Mouse (Mus musculus): ENCODE measurements around the gene Slc16a14. TPM values are rescaled to one million over a fixed set of nuclear protein-coding genes. Genes with fewer than 3 reads are reported as not detected.
"Not testable (repeated sequence)": the region's sequence is repeated elsewhere in the genome, so short reads cannot be mapped to it uniquely, and the experiment has no call there.

The Slc16a14 gene
- total RNA-seq (2022), result 10 to 100 TPM in 2 of 4 experiments, 1 to 10 TPM in 2; 3.8 to 19.2 (median 11.4) TPM

DNA sequence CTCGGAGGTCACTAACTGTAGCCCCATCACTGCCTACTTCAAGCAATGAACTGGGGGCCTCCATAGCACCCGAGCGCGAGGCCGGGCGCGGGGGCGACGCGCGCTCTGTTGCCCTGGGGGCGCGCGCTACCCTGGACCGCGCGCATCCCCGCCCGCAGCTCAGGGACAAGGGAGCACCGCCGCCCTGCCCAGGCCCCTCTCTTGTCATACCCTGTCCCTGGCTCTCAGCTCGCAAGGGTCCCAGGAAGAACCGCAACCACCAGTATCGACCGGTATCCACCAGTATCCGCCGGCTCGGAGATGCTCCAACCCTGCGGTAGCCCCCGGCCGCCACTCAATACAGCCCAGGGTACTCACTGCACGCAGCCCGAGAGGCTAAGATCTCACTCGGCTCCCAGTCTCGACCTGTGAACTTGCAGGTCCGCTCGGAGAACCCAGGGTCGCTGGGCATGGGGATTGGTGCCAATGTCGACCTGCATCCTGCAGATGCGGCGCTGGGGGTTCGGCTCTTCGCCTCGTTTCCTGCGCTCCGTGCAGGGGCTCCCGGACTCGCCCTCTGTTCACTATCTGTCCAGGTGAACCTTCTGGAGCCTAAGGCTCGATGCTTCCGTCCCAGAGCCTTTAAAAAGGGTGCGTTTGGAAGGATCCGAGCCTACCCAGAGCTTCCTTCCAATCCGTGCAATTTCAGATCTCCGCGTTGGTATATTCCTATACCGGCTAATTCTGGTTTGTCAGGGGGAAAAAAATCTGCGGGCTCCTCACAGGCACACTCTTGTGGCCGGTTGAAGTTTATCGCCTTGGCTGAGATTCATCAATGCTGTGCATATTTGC, at the start of gene Slc16a14:
Gene Slc16a14 (minus strand): TSS at position 632 of the 831 bp plus-strand sequence.
- DNase-seq, result no peak

DNA sequence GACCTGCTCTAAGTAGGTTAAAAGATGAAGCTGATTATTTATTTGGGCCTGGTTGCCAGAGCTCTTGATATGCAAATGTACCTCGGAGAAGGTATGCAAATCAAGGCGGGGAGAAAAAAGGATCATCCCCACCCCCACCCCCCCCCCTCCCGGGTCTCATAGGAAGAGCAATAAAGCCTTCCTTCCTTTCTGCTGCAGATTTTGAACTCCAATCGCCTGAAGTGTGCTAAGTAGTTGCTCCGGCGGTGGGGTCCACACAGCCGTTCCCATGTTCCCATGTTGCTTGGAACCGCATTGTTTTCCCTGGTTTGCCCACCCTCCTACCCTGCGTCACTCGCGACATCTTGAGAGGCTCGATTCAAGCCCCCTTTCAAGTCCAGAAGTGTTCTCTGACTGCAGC, 26.8 kb upstream of the Slc16a14 start:
- DNase-seq, result not testable (repeated sequence)

DNA sequence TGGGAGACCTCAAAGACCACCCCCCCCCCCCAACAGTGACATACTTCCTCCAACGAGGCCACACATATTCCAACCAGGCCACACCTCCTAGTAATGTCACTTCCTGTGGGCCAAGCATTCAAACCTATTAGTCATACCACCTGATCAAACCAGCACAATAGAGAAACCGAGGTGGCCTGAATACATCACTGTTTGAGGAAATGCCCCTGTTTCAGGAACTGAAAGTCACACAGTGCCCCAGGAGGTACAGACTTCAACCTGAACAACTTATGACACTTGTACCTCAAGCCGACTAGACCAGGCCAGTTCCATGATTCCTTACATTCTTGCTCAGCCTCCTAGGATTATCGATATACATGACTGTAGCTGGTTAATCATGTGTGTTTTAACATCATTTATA, 22.8 kb upstream of the Slc16a14 start:
- not testable (repeated sequence) for DNase-seq

DNA sequence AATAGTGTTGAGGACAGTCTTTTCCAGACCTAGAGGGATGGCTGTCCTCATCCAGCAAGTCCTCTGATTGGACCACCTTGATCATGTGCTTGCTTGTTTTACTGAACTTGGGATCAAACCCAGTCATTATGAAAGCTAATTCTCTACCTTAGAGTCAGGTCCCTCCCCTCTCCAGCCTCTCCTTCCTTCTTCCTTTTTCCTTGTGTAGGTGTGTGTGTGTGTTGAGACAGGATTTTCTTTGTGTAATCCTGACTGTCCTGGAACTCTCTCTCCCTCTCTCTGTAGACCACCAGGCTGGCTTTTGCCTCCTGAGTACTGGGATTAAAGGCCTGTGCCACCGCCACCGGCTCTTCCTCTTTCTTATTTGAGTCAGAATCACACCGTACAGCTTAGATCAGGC, 21.8 kb upstream of the Slc16a14 start:
- DNase-seq, result not testable (repeated sequence)

DNA sequence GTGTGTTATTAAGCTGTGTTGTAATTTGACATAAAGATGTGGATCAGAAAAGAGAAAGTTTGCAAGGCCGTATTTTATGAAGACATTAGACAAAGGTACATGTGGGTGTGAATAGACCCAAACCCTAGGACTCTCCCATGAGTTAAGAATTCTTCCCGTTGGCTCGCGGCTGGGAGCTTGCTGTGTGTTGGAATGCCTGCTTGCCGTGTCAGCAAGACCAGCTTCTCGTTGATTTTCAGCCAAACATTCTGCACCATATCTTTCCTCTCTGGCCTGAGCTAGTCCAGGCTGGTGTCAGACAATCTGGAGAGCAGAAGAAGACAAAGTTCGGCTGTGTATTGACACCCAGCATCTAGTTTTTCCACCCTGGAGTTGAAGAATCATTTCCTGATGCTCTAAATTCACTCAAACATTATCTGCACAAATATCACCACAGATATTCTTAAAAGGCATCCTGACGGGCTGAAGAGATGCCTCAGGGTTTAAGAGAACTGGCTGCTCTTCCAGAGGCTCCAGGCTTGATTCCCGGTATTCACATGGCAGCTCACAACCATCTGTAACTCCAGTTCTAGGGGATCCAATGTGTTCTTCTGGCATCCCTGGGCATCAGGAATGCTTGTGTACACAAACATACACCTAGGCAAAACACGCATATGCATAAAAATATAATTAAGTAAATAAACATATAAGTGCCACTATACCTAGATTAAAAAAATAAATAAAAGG, 17.7 kb upstream of the Slc16a14 start:
- no peak for DNase-seq

DNA sequence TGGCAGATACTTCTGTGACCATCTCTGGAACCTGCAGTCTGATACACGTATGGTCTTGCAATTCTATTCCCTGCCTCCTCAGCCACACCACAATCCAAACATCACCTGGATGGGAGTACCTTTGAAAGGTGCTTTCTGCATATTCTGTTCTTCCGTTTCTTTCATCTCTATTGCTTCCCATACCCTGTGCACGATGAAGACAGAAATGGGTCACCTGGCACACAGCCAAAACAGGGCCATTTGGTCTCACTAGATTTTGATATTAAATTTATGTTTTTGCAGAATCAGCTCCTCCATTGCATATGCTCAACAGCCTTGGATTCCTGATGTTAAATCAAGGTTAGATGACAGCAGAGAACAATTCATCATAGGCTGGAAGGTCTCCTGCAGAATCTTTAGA, 16.6 kb upstream of the Slc16a14 start:
- DNase-seq, result peak; percentile 72

DNA sequence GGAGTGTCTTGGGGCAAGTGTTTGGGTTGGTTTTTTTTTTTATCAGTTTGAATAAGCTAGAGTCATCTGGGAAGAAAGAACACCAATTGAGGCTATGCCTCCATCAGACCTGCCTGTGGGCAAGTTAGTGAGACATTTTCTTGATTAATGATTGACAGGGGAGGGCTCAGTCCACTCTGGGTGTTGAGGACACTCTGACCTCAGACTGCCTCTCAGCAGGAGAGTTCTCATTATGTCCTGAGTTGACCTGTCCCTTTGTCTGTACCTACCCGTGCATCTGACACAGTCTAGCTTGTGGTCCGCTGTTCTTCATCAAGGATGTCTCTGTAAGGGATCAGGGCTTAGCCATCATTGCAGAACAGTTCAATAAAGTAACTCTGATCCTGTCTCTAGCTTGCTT, 12.5 kb upstream of the Slc16a14 start:
- no peak for DNase-seq

DNA sequence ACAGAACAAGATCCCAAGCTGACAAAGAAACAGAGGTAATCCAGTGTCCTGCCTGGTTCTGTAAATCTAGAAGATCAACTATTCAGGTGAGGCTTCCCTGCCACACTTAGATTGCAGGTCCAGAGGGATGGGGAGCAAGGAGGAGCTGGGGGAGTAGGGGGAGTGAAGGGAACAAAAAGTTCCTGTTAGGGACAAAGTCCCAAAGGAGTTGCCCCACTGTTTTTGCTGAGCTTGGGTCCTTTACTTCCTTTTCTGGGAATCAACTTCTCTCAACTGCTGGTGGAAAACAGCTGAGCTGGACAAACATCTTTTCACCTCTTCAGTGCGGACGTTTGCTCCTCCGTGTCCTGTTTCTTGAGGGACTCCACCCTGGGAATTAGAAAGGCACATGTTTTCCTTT, 11.0 kb upstream of the Slc16a14 start:
- no peak for DNase-seq

DNA sequence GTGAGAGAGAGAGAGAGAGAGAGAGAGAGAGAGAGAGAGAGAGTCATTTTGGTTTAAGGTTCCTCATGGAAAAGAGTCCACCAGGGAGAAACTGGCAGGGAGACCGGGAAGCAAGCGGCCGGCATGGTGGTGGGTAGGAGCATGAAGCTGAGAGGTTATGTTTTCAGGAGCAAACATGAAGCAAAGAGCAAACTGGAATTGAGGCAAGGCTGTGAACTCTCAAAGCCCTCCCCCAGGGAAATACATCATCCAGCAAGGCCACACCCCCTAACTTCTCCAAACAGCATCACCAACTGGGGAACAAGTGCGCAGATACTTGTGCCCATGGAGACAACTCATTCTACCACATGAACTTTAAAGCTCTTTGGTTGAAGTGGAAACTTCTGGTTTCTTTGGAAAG, 8.6 kb upstream of the Slc16a14 start:
- DNase-seq, result no peak

DNA sequence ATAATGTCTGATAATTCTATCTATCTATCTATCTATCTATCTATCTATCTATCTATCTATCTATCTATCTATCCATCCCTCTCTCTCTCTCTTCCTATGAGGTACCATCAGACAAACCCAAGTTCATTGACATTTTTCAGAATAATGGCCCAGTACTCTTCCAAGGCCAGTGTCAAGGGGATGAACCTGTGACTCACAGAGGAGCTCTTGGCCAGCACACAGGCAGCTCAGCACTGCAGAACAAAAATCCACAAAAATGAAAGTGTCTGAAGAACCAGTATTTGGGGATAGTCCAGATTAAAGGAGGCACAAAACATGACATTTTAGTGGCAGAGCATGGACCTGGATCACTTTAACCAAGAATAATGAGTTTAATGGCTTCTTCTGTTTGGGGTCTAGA, 7.7 kb upstream of the Slc16a14 start:
- DNase-seq, result peak; percentile 62

DNA sequence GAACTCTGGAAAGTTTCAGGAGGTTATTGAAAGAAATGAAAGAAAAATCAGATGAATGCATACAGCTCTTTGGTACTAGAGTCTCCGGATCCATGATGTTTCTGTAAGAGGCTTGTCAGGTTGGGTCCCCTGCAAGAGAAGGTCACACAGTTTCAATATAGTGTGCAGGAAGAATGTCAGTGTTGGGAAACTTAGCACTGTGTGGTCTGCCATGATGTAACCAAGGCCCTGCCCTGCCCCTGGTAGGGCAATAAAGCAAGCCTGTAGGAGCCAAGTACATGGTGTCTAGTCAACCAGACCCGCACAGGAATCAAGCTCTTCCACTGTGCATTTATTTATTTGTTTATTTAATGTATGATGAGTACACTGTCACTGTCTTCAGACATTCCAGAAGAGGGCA, 5.4 kb upstream of the Slc16a14 start:
- no peak for DNase-seq

DNA sequence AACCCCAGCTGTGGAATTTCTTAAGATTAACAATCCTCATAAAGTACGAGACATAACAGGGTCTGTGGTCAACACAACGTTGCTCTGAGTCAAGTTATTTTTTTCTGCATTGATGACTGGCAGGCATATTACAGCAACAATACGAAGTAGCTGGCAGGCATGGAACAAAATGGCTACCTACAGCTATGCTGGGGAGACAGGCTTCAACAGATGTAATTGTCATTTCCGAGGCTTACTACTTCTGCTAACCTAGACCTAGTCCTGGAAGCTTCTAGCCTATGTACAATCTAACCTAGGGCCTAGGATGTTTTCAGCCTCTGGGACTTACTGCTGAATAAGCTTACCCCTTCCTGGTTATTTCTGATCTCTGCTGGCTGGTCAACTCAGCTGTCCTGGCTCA, 4.5 kb upstream of the Slc16a14 start:
- no peak for DNase-seq

DNA sequence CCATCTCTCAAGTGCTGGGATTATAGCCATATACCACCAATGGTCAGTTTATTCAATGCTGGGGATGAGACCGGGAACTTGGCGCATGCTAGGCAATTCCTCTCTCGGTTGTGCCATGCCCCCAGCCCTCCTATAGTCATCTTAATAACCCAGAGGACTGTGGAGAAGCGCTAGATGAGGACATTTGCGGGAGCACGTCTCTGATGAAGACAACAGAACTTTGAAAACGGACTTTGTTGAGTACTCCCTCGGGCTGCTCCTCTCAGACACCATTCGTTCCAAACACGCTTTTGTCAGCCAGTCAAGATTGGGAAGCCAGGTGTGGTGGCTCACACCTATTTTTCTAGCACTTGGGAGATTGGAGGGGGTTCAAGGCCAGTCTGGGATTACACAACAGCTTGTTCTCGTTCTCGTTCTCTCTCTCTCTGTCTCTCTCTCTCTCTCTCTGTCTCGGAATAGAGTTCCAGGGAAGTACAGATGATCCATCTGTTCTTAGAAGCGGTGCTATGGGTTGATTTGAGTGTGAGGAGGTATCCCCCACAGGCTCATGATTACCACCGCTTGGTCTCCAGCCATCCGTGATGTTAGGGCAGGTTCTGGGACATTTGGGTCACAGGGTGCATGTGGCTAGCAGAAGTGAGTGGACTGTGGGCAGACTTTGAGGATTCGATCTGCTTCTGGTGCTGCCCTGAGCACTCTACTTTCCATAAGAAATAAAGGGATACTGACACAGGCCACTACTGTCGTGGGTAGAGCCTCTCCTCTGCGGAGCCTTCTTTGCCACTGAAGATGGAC, 2.0 kb upstream of the Slc16a14 start:
- no peak for DNase-seq

DNA sequence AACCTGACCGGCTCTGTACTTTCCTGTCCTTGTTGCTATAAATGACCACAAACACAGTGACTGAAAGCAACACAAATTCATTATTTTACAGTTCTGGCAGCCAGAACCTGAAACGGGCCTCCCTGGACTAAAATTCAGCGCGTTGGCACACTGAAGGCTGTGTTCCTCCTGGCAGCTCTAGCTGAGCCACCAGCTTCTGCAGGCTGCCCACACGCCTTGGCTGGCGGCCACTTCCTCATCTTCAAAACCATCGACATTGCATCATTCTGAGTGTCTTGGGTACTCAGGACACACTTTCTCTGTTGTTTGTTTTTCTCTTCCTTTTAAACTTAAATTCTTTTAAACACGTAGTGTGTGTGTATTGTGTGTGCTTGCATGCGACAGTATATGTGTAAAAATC, 734 bp upstream of the Slc16a14 start:
- peak; percentile 64 for DNase-seq

DNA sequence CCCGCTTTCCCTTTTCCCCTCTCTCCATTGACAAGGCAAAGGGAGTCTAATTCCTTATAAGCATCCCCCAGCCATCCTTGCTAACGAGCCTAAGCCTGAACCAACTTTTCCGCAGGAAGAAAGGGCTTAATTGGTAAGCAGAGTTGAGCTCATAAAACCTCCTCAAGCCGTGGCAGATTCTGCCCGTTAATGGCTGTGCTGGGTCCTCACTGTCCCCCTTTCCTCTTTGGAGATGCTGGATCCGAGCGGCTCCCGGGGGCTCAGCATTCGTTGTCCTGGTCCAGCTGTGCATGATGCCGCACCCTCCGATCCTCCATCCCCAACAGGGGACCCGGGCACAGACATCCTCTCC, 807 bp downstream of the Slc16a14 start:
- no peak for DNase-seq

DNA sequence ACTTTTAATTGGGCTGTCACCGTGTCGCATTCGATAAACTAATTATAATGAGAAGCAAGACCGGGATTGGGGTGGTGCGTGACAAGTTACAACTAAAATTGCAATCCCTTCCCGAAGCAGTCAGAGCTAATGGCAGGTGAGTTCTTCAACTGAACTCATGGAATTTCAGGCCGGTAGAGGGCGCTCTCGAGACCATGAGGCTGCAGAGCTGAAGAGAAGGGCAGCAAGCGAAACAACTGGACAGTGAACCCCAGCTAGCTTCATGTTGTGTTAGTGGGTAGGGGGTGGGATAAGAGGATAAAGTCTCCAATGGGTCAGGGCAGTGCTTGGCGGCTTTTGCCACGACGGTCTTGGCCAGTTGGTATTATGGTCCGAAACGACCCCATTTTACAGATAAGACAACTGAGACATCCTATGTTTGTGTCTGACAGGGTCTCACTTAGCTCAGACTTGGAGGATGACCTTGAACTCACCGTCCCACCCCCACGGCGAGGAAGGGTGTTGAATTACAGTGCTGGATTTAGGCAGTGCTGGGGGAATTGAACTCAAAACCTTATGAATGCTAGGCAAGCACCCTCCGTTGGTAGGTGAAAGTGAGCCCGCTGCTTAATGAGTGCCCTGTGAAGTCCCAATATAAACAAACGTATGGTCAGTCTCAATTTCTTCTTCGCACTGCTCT, 1.3 kb downstream of the Slc16a14 start:
- DNase-seq, result peak; percentile 67

DNA sequence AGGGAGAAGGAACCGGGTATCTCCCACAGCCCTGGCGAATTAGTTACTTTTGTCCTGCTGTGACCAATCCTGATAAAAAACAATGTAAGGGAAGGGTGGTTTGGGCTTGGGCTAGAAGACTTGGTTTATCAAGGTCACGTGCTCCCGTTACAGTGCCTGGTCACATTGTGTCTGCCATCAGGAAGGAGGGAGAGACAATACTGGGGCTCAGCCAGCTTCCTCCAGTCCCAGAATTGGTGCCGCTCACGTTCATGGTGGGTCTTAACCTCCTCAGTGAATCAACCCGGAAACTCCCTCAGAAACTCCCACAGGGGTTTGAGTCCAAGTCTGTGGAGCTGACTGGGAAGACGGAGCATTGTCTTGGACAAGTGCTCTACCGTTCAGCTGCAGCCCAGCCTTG, 9.3 kb downstream of the Slc16a14 start:
- DNase-seq, result no peak

DNA sequence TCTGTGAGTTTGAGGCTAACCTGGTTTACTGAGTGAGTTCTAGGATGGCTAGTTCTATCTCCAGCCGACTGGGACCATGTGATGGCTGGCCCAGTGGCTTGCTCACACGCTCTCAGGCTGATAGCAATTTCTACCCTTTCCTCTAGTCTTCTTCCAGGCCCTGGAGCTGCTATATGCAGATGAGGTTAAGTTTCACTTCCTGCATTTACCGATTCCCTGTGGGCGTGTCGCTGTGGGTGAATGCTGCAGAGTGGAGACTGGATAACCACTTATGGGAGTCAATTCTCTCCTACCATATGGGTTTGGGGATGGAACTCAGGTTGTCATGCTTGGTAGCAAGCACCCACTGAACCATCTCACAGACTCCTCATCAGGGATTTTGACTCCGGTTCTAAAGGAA, 10.8 kb downstream of the Slc16a14 start:
- DNase-seq, result no peak

DNA sequence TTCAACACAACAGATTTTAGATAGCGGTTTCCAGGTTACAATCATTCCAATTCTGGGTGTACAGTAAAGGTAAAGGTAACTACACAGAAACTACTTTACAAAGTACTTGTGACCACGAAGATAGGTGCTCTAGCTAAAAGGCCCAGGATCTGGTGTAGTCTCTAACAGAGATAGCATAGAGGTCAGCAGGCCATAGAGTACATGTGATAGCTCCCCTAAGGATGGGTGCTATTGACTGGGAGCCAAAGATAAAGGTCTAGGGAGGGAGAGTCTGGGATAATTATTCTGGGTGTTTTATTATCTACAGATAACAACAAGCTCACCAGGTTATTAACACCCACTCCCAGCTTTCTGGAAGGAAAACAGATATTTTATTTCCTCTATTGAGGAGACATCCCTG, 11.5 kb downstream of the Slc16a14 start:
- no peak for DNase-seq

DNA sequence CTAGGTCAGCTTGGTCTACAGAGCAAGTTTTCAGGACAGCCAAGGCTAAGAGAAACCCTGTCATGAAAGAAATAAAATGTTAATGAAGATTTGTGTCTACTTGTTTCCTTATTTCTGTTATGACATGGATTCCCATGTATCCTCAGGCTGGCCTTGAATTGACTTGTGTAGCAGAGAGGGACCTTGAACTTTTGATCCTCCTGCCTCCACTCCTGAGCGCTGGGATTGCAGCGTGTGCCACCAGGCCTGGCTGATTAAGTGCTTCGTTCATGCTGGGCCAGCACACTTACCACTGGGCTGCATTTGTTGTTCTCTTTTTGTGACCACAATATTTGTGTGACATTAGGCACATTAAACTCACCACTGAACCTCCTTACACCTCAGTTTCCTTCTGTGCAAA, 16.1 kb downstream of the Slc16a14 start:
- DNase-seq, result no peak

DNA sequence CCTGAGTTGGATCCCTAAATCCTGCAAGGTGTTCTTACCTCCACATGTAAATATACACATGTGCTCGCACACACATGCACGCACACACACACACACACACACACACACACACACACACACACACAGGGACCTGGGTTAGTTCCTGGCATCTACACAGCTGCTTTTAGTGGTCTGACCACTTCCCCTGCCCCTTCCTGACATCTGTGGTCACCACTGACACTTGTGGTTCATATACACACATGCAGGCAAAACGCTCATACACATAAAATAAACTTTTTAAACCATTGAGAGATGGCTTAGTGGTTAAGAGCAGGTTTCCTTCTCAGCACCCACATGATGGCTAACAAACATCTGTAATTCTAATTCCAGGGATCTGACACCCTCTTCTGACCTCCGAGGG, 19.9 kb downstream of the Slc16a14 start:
- DNase-seq, result no peak

DNA sequence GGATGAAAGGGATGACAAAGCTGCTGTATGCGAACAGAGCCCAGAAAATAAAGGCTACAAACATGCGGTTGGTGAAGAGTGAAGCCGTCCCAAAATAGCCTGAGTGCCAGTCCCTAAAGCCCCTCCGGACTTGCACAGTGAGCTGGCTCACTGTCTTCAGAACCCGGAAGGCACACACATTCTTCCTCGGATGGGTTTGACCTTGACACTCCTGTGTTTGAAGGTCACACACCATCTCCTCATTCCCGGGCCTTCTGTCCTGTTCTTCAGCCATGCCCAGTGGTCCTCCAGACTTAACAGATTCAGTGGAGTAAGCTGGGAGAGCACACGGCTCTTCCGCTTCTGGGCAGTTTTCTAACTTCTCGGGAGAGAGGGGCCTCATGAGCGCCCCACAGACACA, 22.4 kb downstream of the Slc16a14 start:
- DNase-seq, result no peak
